Mouse (Mus musculus): ENCODE measurements around the gene Hist1h3g. TPM values are rescaled to one million over a fixed set of nuclear protein-coding genes. Genes with fewer than 3 reads are reported as not detected.

Hist1h3g gene
- total RNA-seq, 4 experiments from 2014 or later, result 3.4 to 5.0 (median 3.8) TPM

DNA sequence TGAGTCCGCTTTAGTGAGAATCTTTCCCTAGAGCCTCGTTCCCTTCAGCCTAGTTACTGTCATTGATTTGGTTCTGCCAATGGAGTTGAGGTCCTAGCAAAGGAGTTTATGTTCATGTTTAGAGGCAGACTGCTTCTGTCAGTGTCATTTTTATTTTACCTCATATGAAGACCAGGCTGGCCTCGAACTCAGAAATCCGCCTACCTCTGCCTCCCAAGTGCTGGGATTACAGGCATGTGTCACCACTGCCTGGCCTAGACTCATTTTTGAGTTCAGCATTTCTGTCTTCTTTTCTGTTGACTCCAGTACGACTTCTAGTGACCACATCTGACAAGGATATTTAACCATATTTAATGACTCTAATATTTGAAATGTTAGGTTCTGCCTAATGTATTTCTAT is 19.9 kb upstream of the Hist1h3g start:
- no peak for DNase-seq (ENCODE audit: low spot score)

DNA sequence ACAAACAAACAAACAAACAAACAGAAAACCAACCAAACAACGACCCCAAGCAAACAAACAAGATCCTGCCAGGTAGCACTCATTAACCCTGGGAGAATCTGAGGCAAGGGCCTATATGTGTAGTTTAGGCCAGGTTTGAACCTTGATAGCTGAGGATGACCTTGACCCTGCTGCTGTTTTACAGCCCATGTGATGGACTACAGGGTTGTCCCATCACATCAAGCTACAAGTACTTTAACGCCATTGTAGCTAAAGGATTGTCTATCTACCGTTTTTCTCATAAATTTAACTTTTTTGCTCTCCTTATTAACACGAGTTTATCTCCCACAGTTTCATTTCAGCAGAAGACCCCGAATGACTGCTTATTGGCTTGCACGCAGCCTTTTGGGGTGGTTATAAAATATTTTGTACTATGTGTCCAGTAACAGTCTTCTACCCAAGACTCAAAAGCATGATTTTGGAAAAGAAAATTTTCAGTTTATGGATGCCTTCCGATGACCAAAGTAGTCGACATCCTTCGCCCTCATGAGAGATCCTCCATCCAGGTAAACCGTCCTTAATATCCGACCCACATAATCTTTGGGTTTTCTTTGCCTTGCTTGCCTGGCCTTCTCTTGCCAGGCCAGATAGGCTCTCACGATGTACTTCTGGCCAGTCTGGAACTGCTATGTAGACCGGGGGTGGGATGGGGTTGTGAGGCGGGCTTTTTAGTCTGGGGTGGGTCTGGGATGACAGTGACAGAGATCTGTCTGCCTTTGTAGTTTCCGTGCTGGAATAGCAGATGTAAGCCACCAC is 19.2 kb upstream of the Hist1h3g start:
- DNase-seq (ENCODE audit: low spot score), result no peak

DNA sequence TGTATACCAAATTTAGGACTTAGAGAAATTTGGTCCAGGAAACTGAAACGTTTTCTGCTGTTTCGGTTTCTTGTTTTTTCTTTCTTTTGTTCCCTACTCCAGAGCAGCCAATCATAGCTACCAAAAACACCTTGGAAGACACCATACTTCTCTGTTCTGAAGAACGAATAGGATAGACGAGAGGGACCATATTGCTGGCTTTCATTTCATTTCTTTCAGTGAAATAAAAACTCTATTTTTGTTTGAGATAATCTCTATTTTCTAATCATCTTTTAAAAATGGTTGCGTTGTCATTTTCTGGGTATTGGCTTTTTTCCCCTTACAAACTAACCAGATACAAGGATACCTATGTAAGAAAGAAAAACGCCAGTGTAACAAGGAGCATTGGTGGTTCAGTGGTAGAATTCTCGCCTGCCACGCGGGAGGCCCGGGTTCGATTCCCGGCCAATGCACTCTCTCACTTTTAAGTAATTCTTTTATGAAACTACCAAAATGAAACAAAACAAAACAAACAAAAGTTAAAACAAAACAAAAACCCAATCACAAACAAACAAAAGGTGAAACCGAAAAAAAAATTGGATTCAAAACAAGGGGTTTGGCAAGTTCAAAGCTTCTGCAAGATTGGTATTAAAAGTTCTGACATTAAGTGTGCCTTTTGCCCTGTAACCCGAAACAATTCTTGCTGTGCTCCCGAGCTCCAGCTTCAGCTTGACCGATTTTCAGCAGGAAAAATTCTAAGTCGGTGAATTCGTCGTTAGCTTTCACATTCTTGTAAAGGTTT is 18.2 kb upstream of the Hist1h3g start:
- DNase-seq (ENCODE audit: low spot score), result peak; percentile 84

DNA sequence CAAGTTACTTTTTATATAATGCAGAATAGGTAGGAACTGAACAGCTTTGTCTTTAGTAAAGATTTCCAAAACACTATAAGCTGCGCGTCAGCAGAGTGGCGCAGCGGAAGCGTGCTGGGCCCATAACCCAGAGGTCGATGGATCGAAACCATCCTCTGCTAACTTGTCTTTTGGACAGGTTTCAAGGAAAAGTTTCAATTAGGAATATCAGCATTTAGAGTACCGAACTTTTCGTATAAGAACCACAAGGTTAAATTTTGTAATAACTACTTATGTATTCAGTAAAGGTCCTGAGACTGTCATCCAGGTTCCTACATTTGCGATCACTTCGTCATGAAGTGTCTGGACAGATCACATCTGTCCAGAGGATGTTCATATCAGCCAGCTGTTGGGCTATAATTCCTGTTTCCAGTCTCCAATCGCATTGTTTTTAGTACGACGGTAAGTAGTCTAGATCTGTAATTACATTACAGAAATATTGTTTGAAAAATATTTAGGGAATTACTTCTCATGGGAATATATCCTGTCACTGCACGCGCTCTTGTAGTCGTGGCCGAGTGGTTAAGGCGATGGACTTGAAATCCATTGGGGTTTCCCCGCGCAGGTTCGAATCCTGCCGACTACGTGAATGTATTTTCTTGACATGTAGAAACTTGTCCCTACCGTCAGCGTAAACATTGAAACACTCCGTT is 17.5 kb upstream of the Hist1h3g start:
- DNase-seq (ENCODE audit: low spot score), result peak; percentile 95

DNA sequence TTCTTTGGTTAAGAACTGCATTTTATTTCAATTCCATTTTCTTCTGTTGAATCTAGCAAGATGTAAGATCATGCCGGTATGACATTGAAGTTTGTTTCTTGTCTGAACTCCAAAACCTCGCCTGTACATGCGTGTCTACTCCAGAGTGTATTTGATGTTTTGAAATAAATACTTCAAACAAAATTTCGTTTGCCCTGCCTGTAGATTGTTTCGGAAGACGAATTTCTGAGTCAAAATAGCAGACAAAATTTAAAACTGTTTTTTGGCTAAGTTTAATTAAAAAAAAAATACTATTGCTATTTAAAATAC is 17.0 kb upstream of the Hist1h3g start:
- no peak for DNase-seq (ENCODE audit: low spot score)

DNA sequence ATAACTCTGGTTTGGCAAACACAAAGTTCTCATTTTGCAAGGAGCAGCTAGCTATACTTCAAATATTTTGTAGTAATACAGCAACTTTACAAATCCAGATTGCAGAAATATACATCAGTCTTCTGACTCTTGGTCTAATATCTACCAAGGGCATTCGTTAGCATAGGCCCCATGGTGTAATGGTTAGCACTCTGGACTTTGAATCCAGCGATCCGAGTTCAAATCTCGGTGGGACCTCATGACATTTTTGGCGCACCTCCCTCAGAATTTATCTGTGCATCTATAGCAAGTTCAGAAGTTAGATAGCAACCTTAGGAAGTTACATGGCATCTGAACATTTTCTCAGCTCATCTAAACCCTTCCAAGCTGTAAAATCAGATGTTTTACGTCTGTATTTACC is 16.3 kb upstream of the Hist1h3g start:
- DNase-seq (ENCODE audit: low spot score), result peak; percentile 91

DNA sequence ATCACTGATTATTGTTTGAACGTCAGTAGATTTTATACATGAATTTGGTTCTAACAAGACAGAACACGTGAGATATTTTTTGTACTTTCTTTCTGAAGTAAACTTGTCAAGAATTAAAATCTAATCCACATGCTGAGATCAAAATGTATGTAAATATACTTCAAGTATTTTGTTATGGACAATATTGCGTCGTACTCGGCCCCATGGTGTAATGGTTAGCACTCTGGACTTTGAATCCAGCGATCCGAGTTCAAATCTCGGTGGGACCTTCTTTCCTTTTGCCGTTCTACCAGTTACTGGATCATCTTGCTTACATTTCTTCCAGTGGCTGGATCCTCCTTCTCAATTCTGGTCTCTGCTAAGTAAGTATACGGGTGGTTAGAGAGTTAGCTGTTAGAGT is 15.8 kb upstream of the Hist1h3g start:
- DNase-seq (ENCODE audit: low spot score), result peak; percentile 91

DNA sequence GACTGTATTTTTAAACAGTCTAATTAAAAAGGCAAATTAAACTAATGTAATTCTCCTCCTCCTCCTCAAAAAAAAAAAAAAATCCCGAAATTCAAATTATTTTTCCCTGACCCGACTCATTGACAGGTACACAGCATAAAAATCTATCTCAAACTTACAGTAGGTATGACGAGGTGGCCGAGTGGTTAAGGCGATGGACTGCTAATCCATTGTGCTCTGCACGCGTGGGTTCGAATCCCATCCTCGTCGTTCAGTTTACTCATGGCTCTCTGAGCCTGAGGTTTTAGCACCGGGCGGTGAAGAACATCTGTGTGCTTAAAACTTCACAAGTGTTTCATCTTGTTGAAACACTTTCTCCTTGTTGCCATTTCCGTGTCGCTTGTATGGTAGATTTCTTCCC is 13.5 kb upstream of the Hist1h3g start:
- peak; percentile 84 for DNase-seq (ENCODE audit: low spot score)

DNA sequence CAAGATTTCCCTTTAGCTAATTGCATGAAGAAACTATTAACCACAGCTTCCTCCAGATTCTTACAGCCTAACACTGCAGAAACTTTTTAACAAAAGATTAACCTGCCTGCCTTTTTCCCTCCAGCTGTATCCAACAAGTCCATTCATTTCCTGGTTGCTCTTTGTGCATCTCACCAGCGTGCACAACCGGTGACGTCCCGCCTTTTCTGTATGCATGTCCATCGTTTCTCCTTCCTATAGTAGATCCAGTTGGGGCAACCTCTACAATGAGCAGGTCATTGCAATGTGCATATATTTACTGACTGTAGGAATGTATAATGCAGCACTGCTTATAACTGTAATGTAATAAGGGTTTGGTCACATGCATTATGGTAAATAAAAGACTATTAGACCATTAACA is 11.2 kb upstream of the Hist1h3g start:
- DNase-seq (ENCODE audit: low spot score), result no peak

DNA sequence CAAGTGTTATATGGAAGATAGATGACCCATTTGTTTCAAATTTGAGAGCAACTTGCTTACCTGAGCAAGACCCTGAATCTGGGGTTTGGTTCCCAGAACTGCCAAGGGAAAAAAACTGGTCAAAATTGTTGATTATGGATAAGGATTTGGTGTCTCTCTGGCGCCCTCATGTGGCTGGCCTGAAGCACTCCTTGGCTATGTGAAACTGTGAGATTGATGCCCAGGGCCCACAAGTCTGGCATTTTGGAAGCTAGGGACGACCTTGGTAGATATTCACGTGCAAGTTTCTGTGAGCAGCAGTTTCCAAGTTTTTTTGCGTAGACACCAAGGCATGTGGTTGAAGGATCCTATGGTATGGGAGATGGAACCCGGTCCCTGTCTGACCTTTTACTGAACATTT is 10.6 kb upstream of the Hist1h3g start:
- peak; percentile 54 for DNase-seq (ENCODE audit: low spot score)

DNA sequence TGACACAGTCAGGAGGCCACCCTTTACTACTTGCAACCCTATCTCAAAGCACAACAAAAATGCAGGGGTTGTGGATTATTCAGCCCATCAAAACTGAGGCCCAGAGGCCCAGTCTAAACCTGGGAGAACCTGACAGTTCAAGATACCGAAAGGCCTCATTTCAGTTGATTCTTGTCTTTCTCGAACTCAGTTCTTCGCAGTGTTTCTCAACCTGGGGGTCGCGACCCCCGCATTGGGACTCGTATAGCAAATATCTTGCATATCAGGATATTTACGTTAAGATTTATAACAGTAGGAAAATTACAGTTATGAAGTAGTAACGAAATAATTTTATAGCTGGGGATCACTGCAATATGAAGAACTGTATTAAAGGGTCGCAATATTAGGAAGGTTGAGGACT is 9.3 kb upstream of the Hist1h3g start:
- no peak for DNase-seq (ENCODE audit: low spot score)

DNA sequence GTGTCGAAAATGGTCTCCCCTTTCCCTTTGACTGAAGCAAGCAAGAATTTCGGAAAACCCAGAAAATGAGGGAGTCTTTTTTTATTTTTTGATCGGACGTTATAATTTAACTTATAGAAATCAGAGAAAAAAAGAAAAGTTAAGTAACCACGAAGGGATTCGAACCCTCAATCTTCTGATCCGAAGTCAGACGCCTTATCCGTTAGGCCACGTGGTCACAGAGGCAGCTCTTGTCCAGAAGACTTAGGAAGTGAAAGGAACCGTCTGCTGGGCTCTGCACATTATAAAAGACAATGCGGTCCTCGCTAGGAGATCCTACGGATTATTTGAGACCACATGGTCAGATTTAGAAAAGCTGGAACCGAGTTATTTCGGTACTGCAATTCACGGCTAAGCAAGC is 8.9 kb upstream of the Hist1h3g start:
- peak; percentile 94 for DNase-seq (ENCODE audit: low spot score)

DNA sequence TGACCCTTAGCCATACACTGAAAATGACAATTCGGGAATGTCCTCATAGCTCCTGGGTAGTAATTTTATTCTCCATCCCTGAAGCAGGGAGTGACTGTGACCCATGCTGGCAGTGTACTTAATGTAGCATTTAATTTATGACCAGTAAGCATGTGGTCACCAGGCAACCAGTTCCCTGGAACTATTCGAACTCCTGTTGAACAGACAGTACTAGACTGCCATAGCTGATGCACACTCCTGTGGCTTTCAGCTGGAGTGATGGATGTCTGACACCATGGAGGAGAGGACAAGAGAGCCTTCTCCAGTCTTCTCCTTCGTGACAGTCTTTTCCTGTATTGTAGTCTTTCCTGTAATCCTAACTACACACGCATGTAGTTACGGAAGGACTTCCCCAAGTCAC is 6.2 kb upstream of the Hist1h3g start:
- DNase-seq (ENCODE audit: low spot score), result no peak

DNA sequence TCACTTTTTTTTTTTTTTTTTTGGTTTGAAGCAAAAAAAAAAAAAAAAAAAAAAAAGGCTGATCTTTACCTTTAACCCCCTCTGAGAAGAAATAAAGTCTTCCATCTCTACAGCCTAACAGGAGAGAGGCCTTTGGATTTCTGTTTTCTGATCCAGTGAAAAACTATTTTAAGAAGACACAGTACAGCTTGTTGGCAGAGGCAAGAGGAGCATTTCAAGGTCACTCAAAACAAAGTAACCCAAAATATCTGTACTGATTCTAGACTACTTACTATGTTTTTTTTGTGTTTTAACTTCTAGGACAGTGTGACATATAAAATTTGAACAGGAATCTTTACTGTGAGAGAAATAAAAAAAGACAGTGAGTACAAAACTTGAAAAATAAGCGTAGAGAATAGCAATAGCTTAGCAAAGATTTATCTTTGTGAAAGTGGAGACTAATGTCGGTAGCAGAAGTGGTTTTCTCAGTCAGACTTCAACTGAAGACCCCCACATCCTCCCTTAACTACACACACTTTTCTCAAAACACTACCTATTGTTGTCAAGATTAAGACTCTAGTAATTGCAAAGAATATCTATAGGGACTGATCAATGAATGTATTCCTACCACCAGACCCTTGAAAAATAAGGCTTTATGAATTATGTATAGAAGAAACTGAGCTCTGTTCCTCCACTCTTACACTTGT is 5.6 kb upstream of the Hist1h3g start:
- no peak for DNase-seq (ENCODE audit: low spot score)

DNA sequence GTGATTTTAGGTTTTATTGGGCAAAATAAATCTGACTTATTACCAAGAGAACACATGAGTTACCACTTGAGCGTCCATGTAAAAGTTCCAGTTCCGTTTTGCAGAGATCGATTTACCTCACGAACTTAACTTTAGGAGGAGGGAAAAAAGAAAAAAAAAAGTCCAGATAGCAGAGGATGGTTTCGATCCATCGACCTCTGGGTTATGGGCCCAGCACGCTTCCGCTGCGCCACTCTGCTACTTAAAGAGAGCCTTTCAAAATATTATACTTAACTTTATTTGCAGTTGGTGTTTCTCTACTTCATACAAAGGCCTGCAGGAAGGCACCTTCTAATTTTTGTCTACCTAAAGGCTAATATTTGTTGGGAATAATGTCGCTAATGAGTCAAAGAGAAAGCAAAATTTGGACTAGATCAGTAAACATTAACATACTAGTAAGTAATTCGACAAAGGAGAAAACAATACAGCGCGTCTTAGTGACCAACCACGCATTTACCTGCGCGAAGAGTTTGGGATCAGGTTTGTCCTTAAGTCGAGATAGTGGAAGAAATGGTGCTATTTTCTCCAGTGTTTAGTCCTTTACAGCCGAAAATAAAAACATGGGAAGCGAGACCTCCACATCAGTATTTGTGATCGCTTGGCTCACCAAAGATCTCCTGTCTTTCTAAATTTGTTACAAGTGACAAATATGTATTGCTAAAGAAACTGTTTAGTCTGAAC is 4.9 kb upstream of the Hist1h3g start:
- DNase-seq (ENCODE audit: low spot score), result peak; percentile 88

DNA sequence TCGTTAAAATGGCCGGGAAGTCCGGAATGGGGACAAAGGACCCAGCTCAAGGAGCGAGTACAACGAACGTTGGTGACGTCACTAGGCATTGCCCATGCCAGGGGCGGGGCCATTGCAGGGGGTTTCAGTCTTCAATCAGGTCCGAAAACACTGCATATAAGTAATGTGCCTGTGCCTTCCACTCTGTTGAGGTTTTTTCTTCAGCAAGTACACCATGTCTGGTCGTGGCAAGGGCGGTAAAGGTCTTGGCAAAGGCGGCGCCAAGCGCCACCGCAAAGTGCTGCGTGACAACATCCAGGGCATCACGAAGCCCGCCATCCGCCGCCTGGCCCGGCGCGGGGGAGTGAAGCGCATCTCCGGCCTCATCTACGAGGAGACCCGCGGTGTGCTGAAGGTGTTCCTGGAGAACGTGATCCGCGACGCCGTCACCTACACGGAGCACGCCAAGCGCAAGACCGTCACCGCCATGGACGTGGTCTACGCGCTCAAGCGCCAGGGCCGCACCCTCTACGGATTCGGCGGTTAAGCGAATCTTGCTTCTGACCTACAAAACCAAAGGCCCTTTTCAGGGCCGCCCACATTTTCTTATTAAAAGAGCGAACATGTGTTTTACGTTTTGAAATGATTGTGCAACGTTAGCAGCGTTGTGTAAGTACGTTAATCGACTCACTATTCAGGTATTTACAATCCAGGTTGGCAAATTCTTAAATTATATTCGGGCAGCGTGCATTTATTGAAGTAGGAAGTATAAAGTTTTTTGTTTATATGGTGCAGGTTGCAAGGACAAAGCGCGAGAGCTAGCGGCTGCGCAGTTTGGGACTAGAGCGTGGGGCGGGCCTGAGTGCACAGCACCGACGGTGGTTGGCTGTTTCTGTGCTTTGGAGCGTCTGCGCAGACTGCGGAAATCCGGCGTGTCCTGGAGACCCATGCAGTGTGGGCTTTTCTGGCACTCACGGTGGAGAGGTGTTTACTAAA is 4.0 kb upstream of the Hist1h3g start, which contains the start of gene Hist1h4h:
TSS of gene Hist1h4h (plus strand) at position 150 of the 975 bp plus-strand sequence.
- peak; percentile 99 for DNase-seq (ENCODE audit: low spot score)

DNA sequence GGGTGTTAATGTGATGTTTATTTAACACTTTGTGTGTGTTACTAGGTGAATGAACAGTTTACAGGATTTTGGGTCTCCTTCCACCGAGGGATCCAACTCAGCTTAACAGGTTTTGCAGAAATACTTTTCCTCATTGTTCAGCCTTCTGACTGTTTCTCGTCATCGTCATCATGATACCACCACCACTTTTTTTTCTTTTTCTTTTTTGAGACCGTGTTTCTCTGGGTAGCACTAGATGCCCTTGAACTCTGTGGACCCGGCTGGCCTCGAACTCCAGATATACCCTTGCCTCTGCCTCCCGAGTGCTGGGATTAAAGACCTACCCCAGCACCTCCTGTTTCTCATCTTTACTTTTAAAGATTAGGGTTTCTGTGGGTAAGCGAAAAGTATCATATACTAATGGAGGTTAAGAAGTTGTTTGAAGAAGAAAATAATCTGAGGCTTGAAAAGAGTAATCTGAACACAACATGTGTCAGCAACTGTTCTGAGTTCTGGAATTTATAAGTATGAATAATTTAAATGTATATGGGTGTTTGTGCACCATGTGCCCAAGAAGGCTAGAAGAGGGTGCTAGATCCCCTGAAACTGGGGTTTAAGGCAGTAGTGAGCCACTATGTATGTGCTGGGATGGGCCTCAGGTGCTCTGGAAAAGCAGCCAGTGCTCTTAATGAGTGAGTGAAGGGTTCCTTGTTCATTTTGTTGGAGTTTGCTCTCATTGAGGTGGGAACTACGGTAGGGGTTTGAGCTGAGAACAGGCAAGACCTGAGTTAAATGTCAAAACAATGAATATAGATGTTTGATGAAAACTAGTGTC is 2.8 kb upstream of the Hist1h3g start:
- no peak for DNase-seq (ENCODE audit: low spot score)

DNA sequence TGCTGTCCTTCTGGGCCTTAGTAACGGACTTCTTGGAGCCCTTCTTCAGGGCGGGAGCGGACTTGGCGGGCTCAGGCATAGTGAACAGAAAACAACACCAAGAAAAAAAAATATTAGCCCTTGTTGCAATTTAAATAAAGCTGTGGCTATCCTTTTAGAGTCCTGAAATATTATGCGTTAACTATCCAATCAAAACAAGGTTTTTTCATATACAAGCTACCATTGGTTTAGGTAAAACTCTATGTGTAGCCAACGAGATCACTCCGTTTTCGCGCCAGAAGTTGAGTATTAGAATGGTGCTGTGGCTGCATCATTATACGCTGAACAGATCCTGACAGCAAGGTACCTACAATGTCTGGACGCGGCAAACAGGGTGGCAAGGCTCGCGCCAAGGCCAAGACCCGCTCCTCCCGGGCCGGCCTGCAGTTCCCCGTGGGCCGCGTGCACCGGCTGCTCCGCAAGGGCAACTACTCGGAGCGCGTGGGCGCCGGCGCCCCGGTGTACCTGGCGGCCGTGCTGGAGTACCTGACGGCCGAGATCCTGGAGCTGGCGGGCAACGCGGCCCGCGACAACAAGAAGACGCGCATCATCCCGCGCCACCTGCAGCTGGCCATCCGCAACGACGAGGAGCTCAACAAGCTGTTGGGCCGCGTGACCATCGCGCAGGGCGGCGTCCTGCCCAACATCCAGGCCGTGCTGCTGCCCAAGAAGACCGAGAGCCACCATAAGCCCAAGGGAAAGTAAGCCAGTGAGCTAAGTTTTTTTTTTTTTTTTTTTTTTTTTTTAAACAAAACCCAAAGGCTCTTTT is 1.5 kb upstream of the Hist1h3g start, which contains the start of gene Hist1h2af:
TSS of gene Hist1h2af (plus strand) at position 347 of the 808 bp plus-strand sequence.
- DNase-seq (ENCODE audit: low spot score), result peak; percentile 68
